Mouse (Mus musculus): ENCODE results near the gene Cbr1. TPM values are rescaled to one million over a fixed set of nuclear protein-coding genes. Genes with fewer than 3 reads are reported as not detected.

Cbr1 gene
- 10 to 100 TPM; 26.1 to 27.5 TPM for total RNA-seq (2021)

DNA sequence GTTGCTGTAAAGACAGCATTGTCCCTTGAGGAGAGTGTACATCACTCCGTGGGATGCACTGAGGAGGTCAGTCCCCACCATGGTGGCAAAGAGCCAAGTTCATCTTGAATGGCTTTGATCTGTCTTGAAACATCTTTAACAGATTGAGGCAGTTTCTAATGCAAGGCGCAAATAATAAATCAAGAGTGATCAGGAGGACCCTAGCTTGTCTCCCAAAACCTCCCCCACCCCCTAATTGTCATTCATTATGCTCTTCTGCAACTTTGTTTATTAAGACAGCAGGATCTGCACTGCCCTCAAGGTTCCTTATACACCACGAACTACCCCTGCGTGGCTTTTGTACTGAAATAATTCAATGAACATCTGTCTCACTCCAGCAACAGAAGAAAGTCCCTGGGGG lies at the start of gene Cbr1:
Gene Cbr1 (plus strand): TSS at position 301 of the 400 bp plus-strand sequence.
- DNase-seq (ENCODE audit: low spot score) = no peak
- intact Hi-C loops (cut with DNase I) = no loop called here

DNA sequence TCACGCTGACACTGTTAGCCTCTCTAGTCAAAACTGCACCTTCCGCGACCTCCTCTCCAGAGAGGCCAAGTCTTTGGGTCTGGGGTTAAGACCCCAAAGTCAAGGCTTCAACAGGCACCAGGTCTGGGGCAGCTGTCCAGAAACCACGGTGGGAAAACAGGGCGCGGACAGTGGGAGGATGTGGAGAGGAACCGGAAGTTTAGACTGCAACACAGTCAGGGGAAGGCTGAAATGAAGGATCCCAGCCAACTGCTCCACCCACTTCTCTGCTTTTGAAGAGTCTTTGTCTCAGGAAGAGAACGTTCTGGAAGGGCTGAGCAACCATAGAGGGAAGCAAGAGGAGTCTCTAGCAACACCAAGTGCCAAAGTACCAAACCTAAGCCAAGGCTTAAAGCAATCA lies 48.0 kb upstream of the Cbr1 start:
- intact Hi-C loops (cut with DNase I) = no loop called here
- DNase-seq (ENCODE audit: low spot score) = no peak

GRCm38 (mm10) chr16:93558499-93558898 lies 47.2 kb upstream of the Cbr1 start:
- DNase-seq (ENCODE audit: low spot score) = no peak
- intact Hi-C loops (cut with DNase I) = no loop called here

DNA sequence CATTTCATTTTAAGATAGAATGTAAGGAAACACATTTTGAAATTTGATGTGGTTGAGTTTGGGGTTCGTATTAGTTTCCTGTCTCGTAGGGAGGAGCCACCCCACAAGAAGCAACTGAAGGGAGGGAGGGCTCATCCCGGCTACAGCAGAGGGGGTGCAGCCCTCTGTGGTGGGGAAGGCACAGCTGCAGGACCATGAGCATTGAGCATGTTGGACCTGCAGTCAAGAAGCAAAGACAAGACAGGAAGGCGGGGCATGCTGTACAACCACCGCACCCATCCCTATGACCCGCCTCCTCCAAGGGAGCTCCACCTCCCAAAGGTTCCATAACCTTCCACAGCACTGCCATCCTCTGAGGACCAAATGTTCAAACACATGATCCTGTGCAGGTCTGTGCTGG lies 33.3 kb upstream of the Cbr1 start:
- intact Hi-C loops (cut with DNase I) = no loop called here

GRCm38 (mm10) chr16:93573434-93573833 lies 32.2 kb upstream of the Cbr1 start:
- DNase-seq (ENCODE audit: low spot score) = no peak
- intact Hi-C loops (cut with DNase I) = no loop called here

More for the DNA sequence above, 33.3 kb upstream of the Cbr1 start:
- no peak for DNase-seq (ENCODE audit: low spot score)

DNA sequence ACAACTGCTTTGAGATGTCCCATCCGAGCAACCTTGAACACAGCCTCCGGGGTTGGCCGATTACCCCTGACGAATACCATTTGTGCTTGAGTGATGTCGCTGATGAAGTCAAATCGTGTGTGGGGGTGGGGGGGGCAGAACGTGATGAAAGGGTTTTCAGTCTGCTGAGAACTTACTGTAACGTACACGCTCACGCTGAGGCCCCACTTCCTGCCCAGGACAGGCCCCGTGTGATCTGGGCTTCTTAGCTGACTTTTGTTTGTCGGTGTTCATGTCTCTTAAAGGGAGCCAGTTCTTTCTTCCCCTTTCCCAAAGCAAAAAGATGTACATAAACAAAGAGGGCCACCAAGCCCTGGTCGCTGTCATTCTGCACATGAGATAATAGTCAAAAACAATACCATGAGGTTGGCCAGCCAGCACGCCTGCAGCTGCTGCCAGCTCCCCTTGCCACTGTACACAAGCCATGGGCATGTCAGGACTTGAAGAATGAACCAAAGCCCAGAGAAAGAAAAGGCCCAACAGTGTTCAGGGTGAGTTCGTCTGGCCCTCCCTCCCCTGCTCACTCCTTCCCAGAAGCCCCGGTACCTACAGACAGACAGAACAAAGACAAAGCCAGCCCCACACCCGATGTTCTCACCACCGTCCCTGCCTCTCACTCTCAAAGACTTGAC lies 31.0 kb upstream of the Cbr1 start:
- DNase-seq (ENCODE audit: low spot score) = no peak
- intact Hi-C loops (cut with DNase I) = no loop called here

DNA sequence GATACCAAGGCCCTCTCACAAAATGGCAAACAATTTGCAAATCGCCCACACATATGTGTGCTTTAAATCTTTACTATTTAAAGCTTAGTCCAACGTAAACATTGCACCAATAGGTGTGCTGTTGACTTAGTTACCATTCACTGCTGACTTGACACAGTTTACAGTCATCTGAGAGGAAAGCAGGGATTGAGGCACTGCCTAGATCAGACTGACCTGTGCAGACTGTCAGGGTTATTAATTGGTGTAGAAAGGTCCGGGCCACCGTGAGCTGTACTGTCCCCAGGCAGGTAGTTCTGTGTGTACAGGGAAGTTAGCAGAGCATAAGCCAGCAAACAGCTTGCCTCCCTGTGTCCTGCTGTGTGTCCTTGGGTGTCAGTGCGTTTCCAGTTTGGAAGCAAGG lies 30.1 kb upstream of the Cbr1 start:
- intact Hi-C loops (cut with DNase I) = no loop called here

DNA sequence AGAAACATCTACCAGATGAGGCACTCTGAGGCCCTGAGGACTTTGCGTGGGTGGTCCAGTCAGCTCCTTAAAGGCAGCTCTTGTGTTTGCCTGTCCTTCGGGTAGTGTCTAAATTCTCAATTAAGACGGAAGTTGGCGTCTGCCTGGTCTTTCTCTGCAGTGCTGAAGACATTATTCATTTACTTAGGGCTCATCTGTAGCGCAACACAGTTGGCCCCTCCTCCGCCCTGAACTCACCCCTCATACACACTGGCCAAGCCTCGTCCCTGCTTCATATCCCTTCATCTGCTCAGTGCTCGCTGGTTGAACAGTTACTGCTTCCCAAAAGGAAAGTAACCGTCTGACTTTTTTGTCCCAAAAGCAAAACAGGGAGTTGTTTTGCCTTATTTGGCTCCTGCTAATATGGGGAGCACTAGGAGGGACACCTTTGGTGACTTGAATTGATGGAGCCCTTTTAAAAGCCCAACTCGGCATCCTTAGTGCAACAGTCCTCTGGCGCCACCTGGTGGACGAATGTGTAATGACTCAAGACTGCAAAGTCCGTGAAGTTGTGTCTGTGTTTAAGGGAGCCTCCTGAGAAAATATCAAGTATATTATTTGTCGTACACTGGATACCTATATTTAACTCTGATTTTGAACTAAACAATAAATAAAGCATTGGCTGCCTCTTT lies 29.1 kb upstream of the Cbr1 start:
- intact Hi-C loops (cut with DNase I) = no loop called here
- no peak for DNase-seq (ENCODE audit: low spot score)

More for the DNA sequence above, 30.1 kb upstream of the Cbr1 start:
- no peak for DNase-seq (ENCODE audit: low spot score)

- DNase-seq (ENCODE audit: low spot score) = no peak
- intact Hi-C loops (cut with DNase I) = no loop called here
Measured at GRCm38 (mm10) chr16:93578346-93579005, 27.2 kb upstream of the Cbr1 start.

DNA sequence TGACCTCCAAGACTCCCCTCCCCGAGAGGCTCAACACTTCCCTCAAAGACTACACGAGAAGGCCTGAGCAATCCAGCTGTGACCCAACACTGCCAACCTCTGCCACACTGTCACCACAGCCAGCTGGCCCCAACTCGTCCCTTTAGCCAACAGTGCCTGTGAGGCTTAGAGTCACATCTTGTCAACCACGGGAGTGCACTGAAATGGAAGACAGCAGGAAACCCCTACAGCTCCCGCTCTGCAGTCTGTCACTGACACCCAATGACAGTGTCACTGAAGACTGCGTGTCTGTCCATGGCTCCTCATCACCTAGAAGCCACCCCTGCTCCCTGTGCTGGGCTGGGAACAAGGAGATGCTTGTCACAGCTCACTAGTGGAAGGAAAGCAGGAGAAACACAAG lies 24.5 kb upstream of the Cbr1 start:
- no peak for DNase-seq (ENCODE audit: low spot score)
- intact Hi-C loops (cut with DNase I) = no loop called here

DNA sequence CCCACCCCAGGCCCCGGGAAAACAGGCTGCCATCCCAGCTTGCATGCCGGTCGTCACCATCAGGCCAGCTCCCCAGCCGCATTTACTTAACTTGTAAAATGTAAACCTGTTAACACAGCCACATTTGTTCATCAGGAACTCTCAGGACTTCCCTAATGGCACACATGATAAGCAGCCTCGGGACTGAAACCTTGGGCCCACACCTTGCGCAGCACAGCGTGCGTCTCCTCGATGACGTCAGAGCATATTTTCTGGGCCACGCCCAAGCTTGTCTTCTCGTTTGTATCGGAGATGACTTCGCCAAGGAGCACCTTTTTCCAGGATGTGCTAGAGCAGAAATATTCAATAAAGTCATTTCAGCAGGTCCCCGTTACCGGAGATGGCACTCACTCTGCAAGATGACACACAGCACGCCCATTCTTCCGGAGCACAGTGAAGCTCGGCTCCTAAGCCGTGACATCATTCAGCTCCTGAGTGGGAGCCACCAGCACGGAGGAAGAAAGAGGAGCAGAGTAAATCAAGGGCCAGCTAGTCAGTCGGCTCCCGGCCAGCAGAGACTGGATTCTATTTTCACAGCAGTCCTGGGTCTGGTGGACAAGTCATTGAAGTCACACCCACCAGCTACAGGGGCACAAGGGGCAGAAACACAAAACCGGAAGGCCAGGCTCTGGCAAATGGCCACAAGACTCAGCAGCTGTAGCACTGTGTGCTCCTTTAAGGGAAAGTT lies 20.5 kb upstream of the Cbr1 start:
- intact Hi-C loops (cut with DNase I) = no loop called here
- DNase-seq (ENCODE audit: low spot score) = no peak

GRCm38 (mm10) chr16:93585703-93586205 lies 19.9 kb upstream of the Cbr1 start:
- intact Hi-C loops (cut with DNase I) = no loop called here
- no peak for DNase-seq (ENCODE audit: low spot score)

GRCm38 (mm10) chr16:93586382-93586781 lies 19.3 kb upstream of the Cbr1 start:
- no peak for DNase-seq (ENCODE audit: low spot score)
- intact Hi-C loops (cut with DNase I) = no loop called here

DNA sequence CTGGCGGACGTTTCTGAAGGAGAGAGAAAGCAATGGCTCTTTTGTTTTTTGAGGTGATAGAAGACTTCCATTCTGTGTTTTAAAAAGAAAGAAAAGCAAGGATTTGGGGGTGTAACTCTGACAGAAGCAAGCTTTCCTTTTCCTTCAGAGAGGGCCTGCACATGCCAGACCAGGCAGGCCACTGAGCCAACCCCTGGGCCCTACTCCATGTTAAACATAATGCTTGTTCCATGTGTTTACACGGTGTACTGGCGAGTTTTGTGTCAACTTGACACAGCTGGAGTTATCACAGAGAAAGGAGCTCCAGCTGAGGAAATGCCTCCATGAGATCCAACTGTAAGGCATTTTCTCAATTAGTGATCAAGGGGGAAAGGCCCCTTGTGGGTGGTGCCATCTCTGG lies 17.4 kb upstream of the Cbr1 start:
- no peak for DNase-seq (ENCODE audit: low spot score)

GRCm38 (mm10) chr16:93590915-93591314 lies 14.7 kb upstream of the Cbr1 start:
- intact Hi-C loops (cut with DNase I) = no loop called here
- DNase-seq (ENCODE audit: low spot score) = no peak

More for the DNA sequence above, 17.4 kb upstream of the Cbr1 start:
- intact Hi-C loops (cut with DNase I) = no loop called here

GRCm38 (mm10) chr16:93591450-93592430 lies 13.9 kb upstream of the Cbr1 start:
- intact Hi-C loops (cut with DNase I) = no loop called here
- DNase-seq (ENCODE audit: low spot score) = no peak

DNA sequence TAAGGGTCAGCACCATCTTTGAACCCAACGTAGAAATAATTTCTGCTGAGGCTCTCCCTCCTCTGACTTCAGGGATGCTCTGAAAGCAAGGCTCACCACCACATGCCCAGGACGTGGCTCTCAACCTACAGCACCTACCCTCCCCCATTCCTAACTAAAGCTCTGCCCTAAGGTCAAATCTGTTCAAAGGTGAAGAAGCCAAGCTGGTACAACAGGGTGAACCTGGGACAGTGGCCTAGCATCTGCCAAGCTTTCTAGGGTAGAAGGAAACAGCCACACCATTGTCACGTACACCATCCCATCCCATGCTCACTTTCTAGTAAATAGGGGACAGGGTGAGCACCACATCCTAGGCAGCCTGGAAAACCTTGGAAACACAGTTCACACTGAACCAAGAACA lies 12.9 kb upstream of the Cbr1 start:
- intact Hi-C loops (cut with DNase I) = no loop called here
- DNase-seq (ENCODE audit: low spot score) = no peak

- no peak for DNase-seq (ENCODE audit: low spot score)
- intact Hi-C loops (cut with DNase I) = no loop called here
Measured at GRCm38 (mm10) chr16:93593406-93593805, 12.2 kb upstream of the Cbr1 start.

DNA sequence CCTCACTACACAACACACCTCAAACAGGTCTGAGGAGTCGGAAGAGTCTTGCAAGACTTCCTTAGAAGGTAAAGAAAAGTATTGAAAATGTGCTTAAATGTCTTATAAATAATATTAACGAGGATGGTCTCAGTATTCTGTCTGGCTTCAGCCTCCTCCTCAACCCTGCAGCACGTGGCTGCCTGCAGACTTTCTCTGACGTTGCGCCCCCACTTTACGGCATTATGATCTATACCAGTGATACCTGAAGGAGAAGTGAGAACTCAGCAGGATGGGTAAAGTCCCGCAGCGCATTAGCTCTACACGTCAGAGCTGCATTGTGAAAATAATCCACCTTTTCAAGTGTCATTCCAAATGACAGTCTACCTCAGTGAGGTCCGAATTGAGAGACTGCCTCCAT lies 11.2 kb upstream of the Cbr1 start:
- intact Hi-C loops (cut with DNase I) = no loop called here
- no peak for DNase-seq (ENCODE audit: low spot score)
